Mouse (Mus musculus): ENCODE results near the gene Lmbr1. TPM values are rescaled to one million over a fixed set of nuclear protein-coding genes. Genes with fewer than 3 reads are reported as not detected.
A peak's percentile ranks its signal among the peaks of the same experiment; 100 is the strongest.

Gene Lmbr1
- total RNA-seq, 2 experiments from 2014 or later, result 24.2 to 26.7 TPM

DNA sequence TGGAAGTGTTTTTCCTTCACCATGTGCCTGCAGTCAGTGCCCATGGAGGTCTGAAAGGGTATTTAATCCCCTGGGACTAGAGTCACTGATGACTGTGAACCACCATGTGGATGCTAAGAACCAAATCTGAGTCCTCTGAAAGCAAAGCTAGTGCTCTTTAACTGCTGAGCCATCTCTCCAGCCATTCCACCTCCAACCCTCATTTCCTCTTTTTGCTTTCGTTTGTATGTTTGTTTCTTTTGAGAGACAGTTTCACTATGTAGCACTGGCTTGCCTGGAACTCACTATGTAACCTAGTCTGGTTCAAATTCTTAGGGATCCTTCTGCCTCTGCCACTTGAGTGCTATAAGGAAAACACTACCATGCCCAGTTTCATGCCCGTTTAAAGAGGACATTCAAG, 147.7 kb downstream of the Lmbr1 start:
- DNase-seq (ENCODE audit: low spot score in 2 of 2), result no peak
- no peak for TF ChIP-seq CTCF (conservative IDR thresholded peaks at IDR 0.05)
- H3K4me3 ChIP-seq, result no peak overlapping the region
- no peak overlapping the region for H3K27ac ChIP-seq

DNA sequence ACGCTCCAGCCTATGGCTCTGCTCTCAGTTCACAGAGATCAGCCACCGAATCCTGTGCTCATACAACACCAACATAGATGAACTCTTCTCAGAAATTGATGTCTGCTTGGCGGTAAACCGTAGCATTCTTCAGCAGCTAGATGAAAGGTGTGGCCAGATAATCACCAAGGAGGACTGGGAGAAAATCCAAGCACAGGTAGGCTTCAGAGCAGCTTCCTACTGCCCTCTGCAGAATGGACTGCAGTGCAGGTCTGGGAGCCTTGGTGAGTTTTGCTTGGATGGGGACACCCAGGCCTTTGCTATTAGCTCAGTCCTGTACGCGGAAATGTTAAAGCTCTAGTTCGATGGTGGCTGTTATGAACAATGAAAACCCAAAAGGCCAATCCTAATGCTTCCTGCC, 154.1 kb downstream of the Lmbr1 start:
- no peak for DNase-seq (ENCODE audit: low spot score in 2 of 2)
- no peak overlapping the region for H3K4me3 ChIP-seq
- no peak overlapping the region for H3K27ac ChIP-seq
- no peak for TF ChIP-seq CTCF (conservative IDR thresholded peaks at IDR 0.05)

DNA sequence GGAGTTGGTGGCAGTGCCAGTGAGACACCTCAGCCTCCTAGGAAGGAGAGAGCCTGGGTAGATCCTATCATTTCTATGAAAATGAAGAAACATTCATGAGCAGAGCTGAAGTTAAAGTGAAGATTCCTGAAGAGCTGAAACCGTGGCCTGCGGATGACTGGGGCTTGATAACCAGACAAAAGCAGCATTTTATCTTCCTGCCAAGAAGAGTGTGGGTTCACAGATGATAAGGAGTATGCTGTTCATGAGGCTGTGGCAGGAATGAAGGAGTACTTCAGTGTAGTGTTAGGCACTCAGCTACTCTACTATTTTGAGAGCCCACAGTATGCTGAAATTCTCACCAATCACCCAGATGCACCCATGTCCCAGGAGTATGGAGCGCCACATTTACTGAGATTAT, 160.2 kb downstream of the Lmbr1 start:
- TF ChIP-seq CTCF (conservative IDR thresholded peaks at IDR 0.05), result no peak
- Histone ChIP-seq H3K27ac (no peak overlapping the region), H3K4me3 (no peak overlapping the region)
- no peak for DNase-seq (ENCODE audit: low spot score in 2 of 2)

DNA sequence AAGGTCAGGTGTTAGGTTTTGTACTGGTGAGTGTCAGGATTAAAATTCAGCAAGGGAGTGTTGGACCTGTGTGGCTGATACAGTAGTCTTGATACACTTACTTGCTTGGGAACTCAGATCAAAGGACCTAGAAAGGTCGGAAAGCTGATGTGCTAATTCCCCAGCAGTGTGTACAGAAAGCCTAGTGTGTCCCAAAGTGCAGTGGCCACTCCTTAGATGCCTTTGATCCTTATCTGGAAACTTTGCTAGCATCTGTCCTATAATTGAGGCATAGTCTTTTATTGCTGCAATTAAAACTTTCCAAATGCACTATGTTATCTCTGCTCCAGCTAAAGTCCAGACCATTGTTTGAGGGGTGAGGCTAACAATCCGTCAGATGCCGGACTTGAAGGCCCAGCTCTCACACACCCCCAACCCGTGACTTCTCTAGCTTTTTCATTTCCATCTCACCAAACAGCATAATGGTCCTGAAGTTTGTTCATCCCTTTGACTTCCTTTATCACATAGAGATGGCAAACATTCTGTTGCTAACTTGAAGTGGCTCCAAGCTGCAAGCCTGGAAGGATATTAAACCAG, 166.1 kb downstream of the Lmbr1 start:
- DNase-seq (ENCODE audit: low spot score in 2 of 2), result no peak
- Histone ChIP-seq H3K4me3 (no peak overlapping the region), H3K27ac (no peak overlapping the region)
- no peak for TF ChIP-seq CTCF (conservative IDR thresholded peaks at IDR 0.05)

DNA sequence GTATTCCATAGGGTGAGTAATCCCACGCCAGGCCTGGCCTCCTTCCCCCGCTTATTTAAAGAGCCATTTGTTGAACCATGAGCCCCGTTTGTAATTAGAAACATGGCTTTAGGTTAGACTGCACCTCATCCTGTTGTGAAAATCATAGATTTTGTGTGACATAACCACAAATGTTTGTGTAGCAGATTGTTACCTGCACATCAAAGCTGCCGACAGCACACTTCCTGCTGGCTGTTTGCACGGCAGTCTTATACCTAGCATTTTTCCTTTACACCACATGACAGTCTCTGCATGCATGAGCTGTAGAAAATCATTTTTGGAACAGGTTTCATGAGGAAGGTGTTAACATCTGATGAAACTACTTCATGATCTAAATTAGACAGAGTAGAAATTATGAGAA, 172.5 kb downstream of the Lmbr1 start:
- Histone ChIP-seq H3K4me3 (no peak overlapping the region), H3K27ac (no peak overlapping the region)
- no peak for TF ChIP-seq CTCF (conservative IDR thresholded peaks at IDR 0.05)
- DNase-seq (ENCODE audit: low spot score in 2 of 2), result no peak

DNA sequence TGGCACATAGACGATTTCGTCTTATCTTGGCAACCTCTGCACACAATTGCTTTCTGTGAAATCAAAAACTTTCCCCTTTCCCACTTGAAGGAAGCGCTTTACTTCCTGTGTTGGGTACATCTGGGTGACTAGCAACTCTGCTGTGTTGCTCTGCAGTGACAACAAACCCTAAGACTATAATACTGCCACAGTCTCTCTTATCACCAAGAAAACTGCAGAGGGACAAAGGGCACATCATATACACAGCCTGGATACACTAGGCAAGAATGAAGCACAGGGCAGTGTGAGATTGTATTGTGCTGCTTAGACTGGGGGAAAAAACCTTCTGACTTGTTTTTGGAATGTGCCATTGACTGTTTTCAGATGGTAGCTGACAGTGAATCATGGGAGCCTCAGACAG, 178.3 kb downstream of the Lmbr1 start:
- TF ChIP-seq CTCF (conservative IDR thresholded peaks at IDR 0.05), result no peak
- Histone ChIP-seq H3K4me3 (no peak overlapping the region), H3K27ac (no peak overlapping the region)
- DNase-seq (ENCODE audit: low spot score in 2 of 2), result no peak

DNA sequence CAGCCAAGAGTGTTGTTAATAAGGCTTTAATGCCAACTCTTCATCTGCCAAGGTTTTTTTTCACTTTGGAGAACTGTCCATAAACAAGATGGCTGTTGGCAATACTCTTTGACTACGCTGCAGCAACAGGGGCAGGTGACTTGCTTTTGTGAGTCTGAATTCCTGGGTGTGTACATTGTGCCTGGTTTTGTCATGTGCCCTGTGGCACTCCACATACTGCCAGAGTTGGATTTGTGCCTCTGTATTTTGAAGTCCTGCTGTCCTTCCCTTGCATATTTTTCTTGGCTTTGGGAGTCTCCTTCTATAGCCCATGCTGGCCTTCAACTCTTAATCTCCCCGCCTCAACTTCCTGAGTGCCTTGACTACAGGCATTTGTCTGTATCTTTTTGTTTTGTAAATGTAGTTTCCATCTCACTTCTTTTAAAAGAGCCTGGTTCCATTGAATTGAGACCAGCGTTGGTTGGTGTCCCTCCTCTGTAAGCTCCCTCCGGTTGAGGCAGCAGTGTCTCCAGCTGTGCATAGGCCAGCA, 179.2 kb downstream of the Lmbr1 start:
- DNase-seq (ENCODE audit: low spot score in 2 of 2), result no peak

DNA sequence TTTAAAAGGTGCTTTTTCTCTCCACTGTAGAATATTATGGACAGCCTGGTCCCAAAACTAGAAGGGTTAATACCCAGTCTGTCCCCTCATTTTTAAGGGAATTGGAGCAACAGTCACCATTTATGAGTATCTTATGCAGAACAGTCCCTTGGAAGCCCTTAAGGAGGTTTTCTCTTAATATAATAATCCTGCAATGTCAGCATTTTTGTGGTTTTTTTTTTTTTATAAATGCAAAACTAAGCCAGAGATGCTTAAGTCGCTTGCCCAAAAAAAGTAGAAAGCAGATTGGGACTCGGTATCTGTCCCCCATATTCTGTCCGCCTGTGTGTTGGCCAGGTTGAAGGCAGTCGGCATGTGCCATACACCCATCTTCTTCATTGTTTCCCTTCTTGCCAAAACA, 181.0 kb downstream of the Lmbr1 start:
- H3K4me3 ChIP-seq, result no peak overlapping the region
- DNase-seq (ENCODE audit: low spot score in 2 of 2), result no peak
- H3K27ac ChIP-seq, result no peak overlapping the region
- TF ChIP-seq CTCF (conservative IDR thresholded peaks at IDR 0.05), result no peak

More for the DNA sequence above, 179.2 kb downstream of the Lmbr1 start:
- Histone ChIP-seq H3K27ac (no peak overlapping the region), H3K4me3 (no peak overlapping the region)
- no peak for TF ChIP-seq CTCF (conservative IDR thresholded peaks at IDR 0.05)

DNA sequence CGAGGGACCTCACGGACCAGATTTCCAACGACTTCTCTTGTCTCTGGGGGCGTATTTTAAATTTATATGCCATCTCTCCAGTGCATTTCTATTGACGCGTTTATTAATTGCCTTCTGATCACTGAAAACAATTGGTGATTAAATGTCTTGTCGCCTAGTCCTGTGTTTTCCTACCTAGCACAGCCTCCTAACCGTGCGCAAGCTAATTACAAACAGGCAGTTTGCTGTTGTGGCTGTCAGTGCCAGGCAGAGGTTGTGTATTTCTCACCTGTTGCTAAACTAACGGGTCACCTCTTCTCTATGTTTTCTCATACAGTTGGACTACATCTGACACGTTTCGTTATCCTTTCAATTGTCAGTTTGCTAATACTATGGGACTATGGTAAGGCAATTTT, 181.9 kb downstream of the Lmbr1 start:
- peak overlapping the region; percentile 80 for H3K4me3 ChIP-seq
- no peak for DNase-seq (ENCODE audit: low spot score in 2 of 2)
- peak overlapping the region; percentile 86 for H3K27ac ChIP-seq
- TF ChIP-seq CTCF (conservative IDR thresholded peaks at IDR 0.05), result no peak

DNA sequence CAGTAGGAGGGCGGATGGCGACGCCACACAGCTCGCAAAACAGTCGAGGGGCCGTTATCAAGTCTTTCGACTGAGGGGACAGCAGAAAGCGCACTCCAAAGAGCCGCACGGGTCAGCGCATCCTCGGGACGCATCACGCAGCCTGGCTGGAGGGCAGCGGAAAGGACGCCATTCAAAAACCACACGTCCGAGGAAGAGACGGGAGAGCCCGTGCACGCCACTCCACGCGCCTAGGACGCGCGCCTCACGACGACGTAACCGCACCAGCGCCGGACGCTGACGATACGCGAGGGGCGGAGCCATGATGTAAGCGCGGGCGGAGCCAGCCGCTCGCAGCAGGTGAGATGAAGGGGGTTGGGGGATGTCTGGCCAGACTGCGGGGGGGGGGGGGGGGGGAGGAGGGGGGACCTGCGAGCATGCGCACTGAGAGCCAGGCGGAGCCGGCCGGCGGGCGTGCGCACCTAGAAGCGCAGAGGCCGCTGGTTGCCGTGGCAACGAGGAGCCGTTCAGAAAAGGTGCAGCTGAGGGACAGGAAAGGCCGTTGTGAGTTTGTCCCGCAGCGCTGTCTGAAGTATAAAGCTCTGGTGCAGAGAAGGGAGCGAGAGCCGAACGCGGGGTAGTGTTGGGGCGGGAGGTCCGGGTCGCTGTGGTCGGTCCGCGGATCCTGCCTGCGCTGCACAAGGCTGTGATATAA, 182.5 kb downstream of the Lmbr1 start, which contains the start of gene Rnf32:
TSS of gene Rnf32 (plus strand) at position 423 of the 694 bp plus-strand sequence.
- peak within 1 kb of the TSS; percentile 80 for H3K4me3 ChIP-seq
- TF ChIP-seq CTCF (conservative IDR thresholded peaks at IDR 0.05), result no peak
- DNase-seq (ENCODE audit: low spot score in 2 of 2), result peak; percentile 88 to 93
- peak within 1 kb of the TSS; percentile 93 for H3K27ac ChIP-seq

DNA sequence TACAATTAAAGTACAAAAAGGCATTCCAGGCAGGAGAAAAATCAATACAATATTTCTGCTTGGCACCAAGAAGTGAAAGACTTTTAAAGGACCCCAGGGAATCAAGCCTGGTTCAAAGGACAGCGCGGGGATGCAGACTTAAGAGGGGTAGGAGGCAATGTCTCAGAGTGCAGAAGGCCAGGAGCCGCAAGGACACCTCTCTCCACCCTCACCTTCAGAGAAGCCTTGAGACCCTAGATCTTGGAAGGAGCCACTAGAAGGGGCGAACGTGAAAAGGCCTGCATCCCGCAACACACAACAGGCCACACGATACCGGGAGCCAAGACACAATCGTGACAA, 183.0 kb downstream of the Lmbr1 start:
- no peak for TF ChIP-seq CTCF (conservative IDR thresholded peaks at IDR 0.05)
- DNase-seq (ENCODE audit: low spot score in 2 of 2), result no peak
- Histone ChIP-seq H3K27ac (peak overlapping the region; percentile 93), H3K4me3 (peak overlapping the region; percentile 80)

DNA sequence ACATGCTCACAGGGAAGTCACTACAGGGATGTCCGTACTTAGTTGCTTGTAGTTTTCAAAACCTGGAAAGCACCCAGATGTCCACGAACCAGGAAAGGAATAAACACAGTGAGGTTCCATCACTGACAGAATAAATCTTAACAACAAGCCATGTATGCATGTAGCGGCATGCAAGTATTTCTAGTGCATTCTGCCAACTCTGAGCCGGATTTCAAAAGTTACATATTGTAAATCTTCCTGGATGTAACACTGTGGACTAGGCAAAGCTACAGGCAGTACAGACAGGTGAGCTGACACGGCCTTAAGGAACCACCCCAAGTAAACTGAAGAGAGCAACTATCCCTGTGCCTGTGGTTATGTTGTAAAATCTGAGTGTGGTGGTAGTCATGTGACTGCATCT, 191.4 kb downstream of the Lmbr1 start:
- no peak overlapping the region for H3K4me3 ChIP-seq
- no peak for DNase-seq (ENCODE audit: low spot score in 2 of 2)
- H3K27ac ChIP-seq, result no peak overlapping the region
- TF ChIP-seq CTCF (conservative IDR thresholded peaks at IDR 0.05), result no peak

Small RNA genes lying within 50 kb of the gene (microRNA-seq; reads per million reads assigned to microRNA genes)
- gene Gm23801, result 0 reads per million in 2 experiments

Other genes with a start within 250 kb of the Lmbr1 start
- gene Rnf32, start 182.4 kb downstream of the Lmbr1 start, total RNA-seq (2021), result 10 to 100 TPM; 22.8 to 24.3 TPM
- gene Nom1, start 56.3 kb upstream of the Lmbr1 start, total RNA-seq (2021), result 10 to 100 TPM; 22.1 to 25.8 TPM
- gene Mnx1, start 100.1 kb upstream of the Lmbr1 start, total RNA-seq (2021), result not detected
- gene Ube3c, start 190.9 kb upstream of the Lmbr1 start, total RNA-seq (2021), result 10 to 100 TPM; 74.6 to 76.7 TPM